Mouse (Mus musculus) CH12.LX (cell line): ENCODE data around the gene Actn4.

Experiments
- CTCF ChIP-seq, 2 experiments: IDR thresholded peaks in 1 of 2; conservative IDR thresholded peaks in 1 of 2; 2 replicates each; pipeline ENCODE4 v1.5.1; 2011 to 2012; ENCODE audit warnings: low read depth in 2 of 2, low read length in 2 of 2, improper control_type of control experiment in 1 of 2, inconsistent platforms in 1 of 2, mild to moderate bottlenecking in 1 of 2, moderate library complexity in 1 of 2
- JUND ChIP-seq: conservative IDR thresholded peaks from 2 replicates; pipeline ENCODE4 v1.6.1; 2011; ENCODE audit warnings: low read depth, low read length, improper control_type of control experiment
- MAX ChIP-seq: IDR thresholded peaks from 2 replicates; pipeline ENCODE4 v1.6.1; 2011; ENCODE audit warnings: low read length, improper control_type of control experiment
- USF1 ChIP-seq: IDR thresholded peaks from 2 replicates; pipeline ENCODE4 v1.6.1; 2014; ENCODE audit warnings: low read depth, mild to moderate bottlenecking, inconsistent platforms, low read length, improper control_type of control experiment

DNA sequence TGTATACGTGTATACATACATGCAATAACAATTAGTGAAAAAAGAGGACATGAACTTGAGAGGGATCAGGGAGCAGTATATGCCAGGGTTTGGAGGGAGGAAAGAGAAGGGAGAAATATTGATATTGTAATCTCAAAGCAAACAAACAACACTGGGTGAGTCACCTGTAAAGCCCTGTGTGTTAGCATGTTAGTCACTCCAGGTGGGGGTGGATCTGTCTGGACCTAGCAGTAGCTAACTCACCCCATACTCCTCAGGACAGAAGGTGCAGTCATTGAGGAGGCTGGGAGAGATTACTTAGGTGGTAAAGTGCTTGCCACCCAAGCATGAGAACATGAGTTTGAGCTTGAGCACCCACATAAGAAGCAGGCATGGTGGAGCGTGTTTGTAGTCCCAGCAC lies 102.2 kb downstream of the Actn4 start:
- TF ChIP-seq CTCF (conservative IDR thresholded peaks at IDR 0.05 in 1 of 2, IDR thresholded peaks at IDR 0.05 in 1 of 2; ENCODE audit: low read depth in 2 of 2, low read length in 2 of 2) (no peak), USF1 (no peak), MAX (no peak), JUND (no peak)
